Mouse (Mus musculus) bone marrow, adult 2 months (tissue): ENCODE measurements around the gene Fbxw4.
A peak's percentile ranks its signal among the peaks of the same experiment; 100 is the strongest.

Experiments
- CTCF ChIP-seq: fragments of 200-500 bp; IDR thresholded peaks from 2 replicates; pipeline ENCODE4 v1.5.1; 2011; ENCODE audit warnings: low read length, control low read depth; ENCODE audit not compliant: control insufficient read depth, insufficient read depth
- POLR2A ChIP-seq: fragments of 200-500 bp; IDR thresholded peaks from 2 replicates; pipeline ENCODE4 v1.6.1; 2011; ENCODE audit warnings: low read depth, mild to moderate bottlenecking, control low read depth, low read length, borderline replicate concordance; ENCODE audit not compliant: control insufficient read depth

DNA sequence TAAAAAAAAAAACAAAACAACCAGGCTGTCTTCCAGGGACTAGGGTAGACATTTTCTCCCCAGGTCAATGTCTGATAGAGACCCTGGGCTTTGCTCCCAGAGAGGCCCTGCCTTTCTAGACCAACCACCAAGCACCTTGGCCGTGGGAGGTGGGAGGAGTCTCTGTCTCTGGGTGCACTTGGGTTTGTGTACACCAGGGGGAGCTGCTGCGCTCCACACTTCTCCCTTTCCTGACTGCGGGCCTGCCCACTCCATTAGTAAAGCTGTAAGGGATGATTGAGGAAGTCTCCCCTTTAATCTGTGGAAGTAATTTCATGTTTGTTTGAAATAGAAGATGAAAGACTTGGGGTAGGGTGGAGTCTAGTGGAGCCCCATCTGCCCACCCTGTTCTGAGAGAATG lies 78.9 kb downstream of the Fbxw4 start:
- TF ChIP-seq CTCF (peak; percentile 82), POLR2A (no peak)
